Mouse (Mus musculus): ENCODE results near the gene Myef2. TPM values are rescaled to one million over a fixed set of nuclear protein-coding genes. Genes with fewer than 3 reads are reported as not detected.

Myef2 gene
- polyA plus RNA-seq (2014; fragmentation: Illumina TruSeq; extraction: RNeasy Lipid Tissue Mini Kit (QIAGEN cat#74804); ENCODE audit: low replicate concordance) = 26.9 TPM

GRCm38 (mm10) chr2:125123477-125123852, at the start of gene Myef2:
Gene Myef2, minus strand, starts transcription at chr2:125123661.

GRCm38 (mm10) chr2:125152388-125152787, 28.9 kb upstream of the Myef2 start, which contains the start of gene Slc12a1:
Gene Slc12a1, plus strand, starts transcription at chr2:125152505.

GRCm38 (mm10) chr2:125135903-125136811, 12.7 kb upstream of the Myef2 start, which contains the start of gene Ctxn2:
Gene Ctxn2, plus strand, starts transcription at chr2:125136692.

GRCm38 (mm10) chr2:125067894-125068293, 55.6 kb downstream of the Myef2 start, which contains the start of gene Slc24a5:
Gene Slc24a5, plus strand, starts transcription at chr2:125068124.

Other genes with a start within 250 kb of the Myef2 start
- 0.56 TPM for gene Slc24a5, start 55.5 kb downstream of the Myef2 start, polyA plus RNA-seq (2014; fragmentation: Illumina TruSeq; extraction: RNeasy Lipid Tissue Mini Kit (QIAGEN cat#74804); ENCODE audit: low replicate concordance)
- gene Ctxn2, start 13.0 kb upstream of the Myef2 start, polyA plus RNA-seq (2014; fragmentation: Illumina TruSeq; extraction: RNeasy Lipid Tissue Mini Kit (QIAGEN cat#74804); ENCODE audit: low replicate concordance) = not detected
- 0.15 TPM for gene Slc12a1, start 28.8 kb upstream of the Myef2 start, polyA plus RNA-seq (2014; fragmentation: Illumina TruSeq; extraction: RNeasy Lipid Tissue Mini Kit (QIAGEN cat#74804); ENCODE audit: low replicate concordance)
- gene Dut, start 123.5 kb upstream of the Myef2 start, polyA plus RNA-seq (2014; fragmentation: Illumina TruSeq; extraction: RNeasy Lipid Tissue Mini Kit (QIAGEN cat#74804); ENCODE audit: low replicate concordance) = 13.5 TPM

Data from small intestine, adult 10 weeks (tissue).